Mouse (Mus musculus) liver, postnatal 0 days (tissue): ENCODE measurements at regions not wholly inside any gene's neighbourhood (a gene's known extent, or its start where the extent isn't known, plus 50 kb on each side); places are given as distances from the start of the nearest gene placed in this dataset.

Experiments
- ATAC-seq: fragments of 200-750 bp; cut with Nextera tagmentation; 2 replicates; pipeline ENCODE4 v1.8.0; 2017; ENCODE audit warnings: mild to moderate bottlenecking, moderate library complexity
- DNase-seq: peaks from one replicate; pipeline ENCODE4 v3.0.0-alpha.2; 2016
- H3K27ac ChIP-seq: fragments of 300-500 bp; sonication (generic); 2 replicates; pipeline ENCODE4 v1.5.1; 2014; ENCODE audit warnings: antibody characterized with exemption, moderate library complexity, mild to moderate bottlenecking, low read depth
- H3K27me3 ChIP-seq: fragments of 300-500 bp; sonication (generic); 2 replicates; pipeline ENCODE4 v1.6.1; 2014; ENCODE audit warnings: low read length, control low read depth, mixed read lengths; ENCODE audit not compliant: insufficient read depth
- H3K36me3 ChIP-seq: fragments of 300-500 bp; sonication (generic); replicated peaks from 2 replicates; pipeline ENCODE4 v1.6.1; 2014; ENCODE audit warnings: mild to moderate bottlenecking, control low read depth, low read length, moderate library complexity, mixed read lengths; ENCODE audit not compliant: insufficient read depth
- H3K4me1 ChIP-seq: fragments of 300-500 bp; sonication (generic); 2 replicates; pipeline ENCODE4 v1.6.1; 2014; ENCODE audit warnings: antibody characterized with exemption, mild to moderate bottlenecking, control low read depth; ENCODE audit not compliant: insufficient read depth
- H3K4me2 ChIP-seq: fragments of 300-500 bp; sonication (generic); 2 replicates; pipeline ENCODE4 v1.6.1; 2014; ENCODE audit warnings: low read depth, mild to moderate bottlenecking, low read length, moderate library complexity, mixed read lengths
- H3K4me3 ChIP-seq: fragments of 300-500 bp; sonication (generic); 2 replicates; pipeline ENCODE4 v1.5.1; 2014; ENCODE audit warnings: low read depth, low read length
- H3K9ac ChIP-seq: fragments of 300-500 bp; sonication (generic); replicated peaks from 2 replicates; pipeline ENCODE4 v1.6.1; 2014; ENCODE audit warnings: mild to moderate bottlenecking, moderate library complexity
- H3K9me3 ChIP-seq: fragments of 300-500 bp; sonication (generic); 2 replicates; pipeline ENCODE4 v1.6.1; 2016; ENCODE audit warnings: mild to moderate bottlenecking, control low read depth, low read length, mixed read lengths
- CTCF ChIP-seq: sonication (generic); IDR thresholded peaks from 2 replicates; pipeline ENCODE4 v1.5.1; 2016; ENCODE audit warnings: antibody characterized with exemption, low read depth
- EP300 ChIP-seq: IDR thresholded peaks from 2 replicates; pipeline ENCODE4 v1.6.1; 2016; ENCODE audit warnings: antibody characterized with exemption, low read depth, mild to moderate bottlenecking
- WGBS: fragments of 180-500 bp; shearing (Covaris S2); extraction: QIAGEN DNeasy Blood & Tissue Kit; methylation state at CpG from one replicate; pipeline ENCODE4 v1.1.7; 2014; ENCODE audit not compliant: insufficient replicate concordance; 5-methylcytosine and 5-hydroxymethylcytosine counted together

DNA sequence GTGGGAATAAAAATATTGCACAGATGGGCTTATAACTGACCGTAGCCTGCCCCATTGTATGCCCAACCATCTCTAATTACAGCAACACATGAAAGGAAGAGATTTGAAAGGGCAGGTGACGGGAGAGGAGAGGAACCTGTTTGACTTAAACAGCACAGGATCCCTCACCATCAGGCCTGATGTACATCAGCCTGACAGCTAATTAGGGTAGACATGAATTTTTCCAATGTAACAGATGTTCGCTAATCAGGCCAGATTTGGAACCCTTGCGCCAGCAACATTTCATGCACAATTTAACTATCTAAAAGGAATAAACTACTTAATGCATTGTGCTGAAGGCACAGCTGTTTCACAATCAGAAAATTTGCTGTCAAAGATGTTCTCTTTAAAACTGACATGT, 120.2 kb upstream of the Sp8 start:
- H3K27me3 ChIP-seq, result no peaks in the 10 kb centered on the region
- H3K9ac ChIP-seq, result no peak overlapping the region
- H3K4me1 ChIP-seq, result no peaks in the 10 kb centered on the region
- 79% methylated on average over 4 of the region's 4 CpGs for WGBS
- H3K9me3 ChIP-seq, result no peaks in the 10 kb centered on the region
- no peak for DNase-seq
- no peak overlapping the region for H3K4me2 ChIP-seq
- H3K27ac ChIP-seq, result no peak overlapping the region
- TF ChIP-seq EP300 (no peak), CTCF (no peak)
- H3K36me3 ChIP-seq, result no peaks in the 10 kb centered on the region
- H3K4me3 ChIP-seq, result no peak overlapping the region
- ATAC-seq, result no peak

DNA sequence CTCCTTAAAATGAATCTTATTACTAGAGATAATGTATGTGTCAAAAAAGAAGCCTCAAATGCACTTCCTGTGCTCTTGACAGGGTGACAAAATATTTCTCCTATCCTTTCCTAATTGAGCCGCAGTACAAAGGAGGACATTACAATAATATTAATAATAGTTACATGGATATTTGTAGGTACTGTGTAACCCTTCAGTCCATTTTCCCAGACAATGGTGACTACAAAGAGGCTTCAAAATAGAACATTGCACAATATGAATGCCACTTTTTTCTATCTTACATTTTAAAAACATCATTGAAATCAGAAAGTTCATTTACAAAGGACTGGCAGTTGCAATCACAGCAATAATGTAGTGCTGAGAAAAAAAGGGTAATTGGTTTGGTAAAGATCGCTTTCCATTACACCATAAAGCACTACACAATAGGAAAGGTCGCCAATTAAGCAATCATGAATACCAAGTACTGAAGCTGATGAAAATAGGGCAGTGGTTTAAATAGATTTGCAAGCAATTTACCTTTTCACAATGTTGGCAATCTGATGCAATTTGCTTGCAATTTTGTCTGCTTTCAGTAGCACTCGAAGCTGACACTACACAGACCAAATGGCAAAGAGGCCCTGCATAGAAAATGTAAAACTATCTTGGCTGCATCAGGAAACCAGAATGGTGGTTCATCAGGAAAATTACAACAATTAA, 126.1 kb upstream of the Sp8 start:
- ATAC-seq (peak; percentile 44; the same call in 1 of the 2 replicates), DNase-seq (no peak)
- WGBS, result 74% methylated on average over 4 of the region's 4 CpGs

DNA sequence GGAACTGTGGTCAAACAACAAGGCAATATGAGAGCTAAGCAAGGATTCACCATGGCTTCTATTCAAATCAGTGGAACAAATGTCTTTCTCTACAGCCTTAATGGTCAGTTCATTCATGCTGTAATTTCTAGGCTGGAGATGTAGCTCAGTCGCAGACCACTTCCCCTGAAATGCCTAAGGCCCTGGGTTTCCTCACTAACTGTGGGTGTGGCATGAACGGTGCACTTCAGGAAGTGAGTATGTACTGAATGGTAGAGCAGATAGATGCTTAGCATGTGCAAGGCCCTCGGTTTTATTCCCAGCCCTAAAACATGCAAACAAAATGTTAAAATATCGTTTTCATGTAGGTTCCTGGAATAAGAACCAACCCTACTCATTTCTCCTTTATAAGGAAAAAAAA, 129.3 kb upstream of the Sp8 start:
- H3K9me3 ChIP-seq, result no peaks in the 10 kb centered on the region
- no peak overlapping the region for H3K9ac ChIP-seq
- no peak for DNase-seq
- H3K27ac ChIP-seq, result no peak overlapping the region
- no peak overlapping the region for H3K4me2 ChIP-seq
- TF ChIP-seq EP300, result no peak
- TF ChIP-seq CTCF, result no peak
- H3K4me3 ChIP-seq, result no peak overlapping the region
- H3K4me1 ChIP-seq, result no peaks in the 10 kb centered on the region
- whole genome bisulfite sequencing, result 53% methylated on average over 4 of the region's 4 CpGs
- H3K27me3 ChIP-seq, result no peaks in the 10 kb centered on the region
- no peak for ATAC-seq
- H3K36me3 ChIP-seq, result no peaks in the 10 kb centered on the region

More for the DNA sequence above, 126.1 kb upstream of the Sp8 start:
- Histone ChIP-seq H3K4me3 (no peak overlapping the region), H3K4me1 (no peaks in the 10 kb centered on the region), H3K36me3 (no peaks in the 10 kb centered on the region), H3K9ac (no peak overlapping the region), H3K4me2 (no peak overlapping the region), H3K9me3 (no peaks in the 10 kb centered on the region), H3K27me3 (no peaks in the 10 kb centered on the region), H3K27ac (no peak overlapping the region)
- TF ChIP-seq CTCF (no peak), EP300 (no peak)

DNA sequence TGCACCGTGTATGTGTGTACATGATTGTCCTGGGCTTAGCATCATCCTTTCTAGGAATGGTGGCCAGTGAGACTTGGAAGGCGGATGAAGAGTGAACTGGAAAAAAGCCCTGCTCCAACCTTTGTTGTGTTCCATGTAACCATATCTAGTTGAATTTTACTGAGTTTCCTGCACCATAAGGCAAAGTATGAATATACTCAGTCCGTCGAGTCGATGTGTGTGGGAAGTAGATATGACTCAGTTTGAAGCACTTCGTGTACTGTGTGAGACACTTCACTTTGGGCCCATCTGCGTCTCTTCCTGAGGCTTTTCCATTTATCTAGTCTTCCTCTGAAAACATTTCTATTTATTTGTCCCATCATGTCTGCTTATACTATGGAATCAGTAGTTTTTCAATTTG, 139.5 kb upstream of the Sp8 start:
- Histone ChIP-seq H3K4me2 (no peak overlapping the region), H3K9me3 (no peaks in the 10 kb centered on the region), H3K4me3 (no peak overlapping the region), H3K9ac (no peak overlapping the region), H3K27me3 (no peaks in the 10 kb centered on the region), H3K4me1 (0 out of 2 replicates have a peak, but pooled peaks cover 3% of the 10 kb centered on the region), H3K27ac (no peak overlapping the region), H3K36me3 (no peaks in the 10 kb centered on the region)
- TF ChIP-seq EP300, result no peak
- no peak for ATAC-seq
- no peak for DNase-seq
- WGBS, result 76% methylated on average over 7 of the region's 7 CpGs

DNA sequence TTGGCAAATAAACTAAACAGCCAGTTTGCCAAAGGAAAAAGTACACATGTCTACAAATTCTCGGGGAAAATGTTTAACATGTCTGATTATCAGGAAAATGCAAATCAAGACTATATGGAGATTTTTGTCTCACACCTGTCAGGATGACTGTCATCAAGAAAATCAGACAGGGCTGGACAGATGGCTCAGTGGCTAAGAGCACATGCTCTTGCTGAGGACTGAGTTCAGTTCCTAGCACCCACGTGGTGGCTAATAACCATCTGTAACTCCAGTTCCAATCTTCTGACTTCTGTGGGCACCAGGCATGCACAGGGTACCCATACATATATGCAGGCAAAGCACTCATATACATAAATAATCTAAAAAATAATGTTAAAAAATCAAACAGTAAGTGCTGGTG, 141.3 kb upstream of the Sp8 start:
- H3K27ac ChIP-seq, result no peak overlapping the region
- no peak overlapping the region for H3K4me3 ChIP-seq
- 0 out of 2 replicates have a peak, but pooled peaks cover 3% of the 10 kb centered on the region for H3K4me1 ChIP-seq
- H3K36me3 ChIP-seq, result no peaks in the 10 kb centered on the region
- no peak for TF ChIP-seq EP300
- no peak for TF ChIP-seq CTCF
- H3K9ac ChIP-seq, result no peak overlapping the region
- ATAC-seq (no peak), DNase-seq (no peak)
- no peaks in the 10 kb centered on the region for H3K9me3 ChIP-seq
- no peak overlapping the region for H3K4me2 ChIP-seq
- WGBS, result 74% methylated on average over 2 of the region's 2 CpGs
- no peaks in the 10 kb centered on the region for H3K27me3 ChIP-seq

DNA sequence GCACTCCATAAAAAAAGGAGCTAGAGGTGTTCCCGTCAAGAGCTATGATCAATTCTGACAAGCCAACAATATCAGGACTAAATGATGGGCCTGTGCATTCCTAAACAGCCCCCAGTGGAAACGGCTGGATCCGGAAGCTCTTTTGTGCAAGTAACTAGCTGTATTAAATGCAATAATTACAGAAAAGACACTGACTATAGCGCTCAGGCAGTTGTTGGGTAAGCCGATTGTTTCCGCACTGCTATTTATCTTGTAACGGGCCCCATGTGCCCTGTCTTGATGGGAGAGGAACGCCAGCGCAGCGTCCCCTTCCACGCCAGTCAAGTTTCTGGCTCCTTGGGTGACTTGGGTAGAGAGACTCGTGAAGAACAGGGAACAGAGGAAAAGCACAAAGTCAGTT, 142.4 kb upstream of the Sp8 start:
- no peaks in the 10 kb centered on the region for H3K36me3 ChIP-seq
- DNase-seq (no peak), ATAC-seq (no peak)
- H3K4me3 ChIP-seq, result no peak overlapping the region
- H3K27me3 ChIP-seq, result no peaks in the 10 kb centered on the region
- 36% methylated on average over 12 of the region's 12 CpGs for WGBS
- no peak overlapping the region for H3K27ac ChIP-seq
- H3K9ac ChIP-seq, result no peak overlapping the region
- no peaks in the 10 kb centered on the region for H3K9me3 ChIP-seq
- no peak for TF ChIP-seq CTCF
- no peak for TF ChIP-seq EP300
- H3K4me2 ChIP-seq, result no peak overlapping the region
- 0 out of 2 replicates have a peak, but pooled peaks cover 3% of the 10 kb centered on the region for H3K4me1 ChIP-seq
